In the genomic region with DNA sequence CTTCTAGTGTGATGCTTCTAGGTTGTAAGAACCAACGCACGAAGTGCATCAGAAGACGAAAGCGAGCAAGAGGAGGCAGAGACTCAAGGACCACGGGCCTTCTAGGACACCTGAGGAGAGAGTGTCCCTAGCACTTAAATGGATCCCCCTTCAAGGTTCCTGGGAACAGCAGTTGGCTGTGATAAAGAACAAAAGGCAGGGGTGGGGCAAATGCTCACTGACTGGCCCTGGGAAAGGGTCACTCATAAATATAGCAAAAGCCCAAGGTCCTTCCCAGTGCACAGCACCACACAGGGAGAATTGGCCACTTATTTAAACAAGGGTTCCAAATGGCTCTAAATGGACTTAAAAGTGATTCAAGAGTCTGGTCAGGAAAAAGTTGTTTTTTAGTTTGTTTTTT, we compare ENCODE assay signal across 16 mouse cellular contexts.
"Had no signal": no experiment of that assay in that cellular context is flagged by ENCODE, and none has a peak within 500 bp of the region (broad histone marks: within the 10 kb centered on the region; RNA-seq: fewer than 3 reads in every experiment).

No protein-coding gene starts in this region.

- H3K9ac ChIP-seq: kidney, embryonic 15.5 days; liver, embryonic 13.5 days; liver, postnatal 0 days; lung, embryonic 15.5 days; midbrain, embryonic 15.5 days had no signal

- H3K4me3 ChIP-seq: kidney, embryonic 15.5 days; liver, embryonic 13.5 days; lung, embryonic 15.5 days; megakaryocyte, embryonic 14.5 days; midbrain, embryonic 15.5 days had no signal

- H3K9me3 ChIP-seq: kidney, embryonic 15.5 days; liver, embryonic 13.5 days; lung, embryonic 15.5 days; megakaryocyte, embryonic 14.5 days; midbrain, embryonic 15.5 days had no signal

- H3K27ac ChIP-seq: kidney, embryonic 15.5 days; liver, embryonic 13.5 days; lung, embryonic 15.5 days; macrophage; midbrain, embryonic 15.5 days had no signal

- DNase-seq: kidney, adult 18-20 months; kidney, postnatal 14 days; liver; liver, embryonic 13.5 days; liver, postnatal 0 days; lung, postnatal 14 days; retina, postnatal 1 day; spleen, adult 18-20 months; thymus, adult 18-20 months; thymus, postnatal 14 days had no signal

- H3K4me2 ChIP-seq: kidney, embryonic 15.5 days; liver, embryonic 13.5 days; lung, embryonic 15.5 days; midbrain, embryonic 11.5 days; midbrain, embryonic 15.5 days had no signal

- ATAC-seq: liver, postnatal 0 days; midbrain, embryonic 15.5 days had no signal

- H3K27me3 ChIP-seq: kidney, embryonic 15.5 days; liver, embryonic 13.5 days; lung, embryonic 15.5 days; megakaryocyte, embryonic 14.5 days; midbrain, embryonic 15.5 days had no signal
